Mouse (Mus musculus) frontal cortex, postnatal 14 days (tissue): Measurements from ENCODE around the gene Gpr156.
"Not testable (repeated sequence)": the region's sequence is repeated elsewhere in the genome, so short reads cannot be mapped to it uniquely, and the experiment has no call there.

Source experiments
- DNase-seq, 2 experiments: peaks; one replicate each; pipeline ENCODE4 v3.0.0; 2022; ENCODE audit warnings: low spot score in 2 of 2

Gene Gpr156

DNA sequence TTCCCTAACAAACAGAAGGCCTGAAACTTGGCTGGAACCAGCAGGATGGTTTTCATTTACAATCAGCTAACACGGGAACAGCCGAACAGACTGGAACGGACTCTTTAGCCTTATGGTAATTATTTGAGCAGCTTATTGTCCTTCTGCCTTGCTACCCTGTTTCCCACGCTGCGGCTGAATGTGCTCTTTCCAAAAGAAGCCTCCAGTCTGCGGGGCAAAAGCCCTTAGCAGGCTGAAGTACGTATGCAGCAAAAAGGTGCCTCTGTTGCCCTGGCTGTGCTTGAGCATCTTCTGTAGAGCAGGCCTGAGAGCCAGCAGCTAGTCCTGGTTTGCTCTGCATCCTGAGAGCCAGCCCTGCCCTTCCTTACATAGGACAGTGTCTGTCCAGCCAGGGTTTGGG, 83.9 kb downstream of the Gpr156 start:
- no peak for DNase-seq

DNA sequence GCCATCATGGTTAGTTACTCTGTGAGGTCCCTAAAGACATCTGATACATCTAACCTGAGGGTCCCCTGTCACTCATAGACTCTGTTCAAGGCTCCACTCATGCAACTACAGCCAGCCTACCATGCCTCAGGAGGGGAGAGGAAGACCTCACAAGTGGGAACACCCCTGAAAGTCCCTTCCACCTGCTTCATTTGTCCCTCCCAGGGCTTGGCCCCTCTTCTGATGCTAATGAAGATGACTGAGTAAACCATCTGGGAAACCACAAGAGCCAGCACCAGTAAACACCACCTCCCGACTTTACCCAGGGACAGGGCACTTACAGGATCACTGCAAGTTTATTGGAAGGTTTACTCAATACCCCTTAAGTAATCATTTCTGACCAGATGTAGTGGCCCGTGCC, 85.5 kb downstream of the Gpr156 start:
- no peak for DNase-seq

GRCm38 (mm10) chr16:38002485-38002884, 86.2 kb downstream of the Gpr156 start:
- no peak for DNase-seq

GRCm38 (mm10) chr16:38004486-38005020, 88.3 kb downstream of the Gpr156 start:
- DNase-seq = no peak

DNA sequence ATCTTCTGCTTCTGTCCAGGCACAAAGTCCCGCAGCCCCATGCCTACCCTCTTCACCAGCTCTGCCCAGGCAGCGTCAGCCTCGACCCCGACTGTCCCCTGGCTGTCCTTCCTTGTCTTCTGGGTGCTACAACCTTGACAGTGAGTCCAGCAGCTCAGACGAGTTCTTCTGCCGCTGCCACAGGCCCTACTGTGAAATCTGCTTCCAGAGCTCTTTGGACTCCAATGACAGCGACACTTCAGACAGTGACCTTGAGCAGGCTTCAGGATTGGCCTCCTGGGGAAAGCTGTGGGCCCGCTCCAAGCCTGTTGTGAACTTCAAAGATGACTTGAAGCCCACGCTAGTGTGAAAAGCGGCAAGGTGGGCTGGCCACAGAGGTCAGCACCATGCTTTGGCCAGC, 89.2 kb downstream of the Gpr156 start:
- DNase-seq = no peak

DNA sequence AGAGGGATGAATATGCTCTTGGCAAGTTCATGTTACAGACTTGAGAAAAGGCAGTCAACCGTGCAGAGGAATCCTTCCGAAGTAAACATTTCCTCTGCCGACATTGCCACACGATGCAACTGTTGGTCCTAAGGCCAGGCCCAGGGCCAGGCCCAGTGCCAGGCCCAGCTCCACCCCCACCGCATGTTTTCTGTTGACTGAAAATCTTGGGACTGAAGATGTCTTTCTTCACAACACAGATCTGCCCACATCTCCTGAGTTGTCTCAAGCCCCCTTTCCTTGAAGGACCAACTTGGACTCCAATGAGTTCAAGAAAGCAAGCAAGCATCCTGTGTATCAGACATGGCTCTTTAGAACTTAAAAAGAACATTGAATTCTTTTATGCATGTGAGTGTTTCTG, 92.1 kb downstream of the Gpr156 start:
- no peak for DNase-seq

DNA sequence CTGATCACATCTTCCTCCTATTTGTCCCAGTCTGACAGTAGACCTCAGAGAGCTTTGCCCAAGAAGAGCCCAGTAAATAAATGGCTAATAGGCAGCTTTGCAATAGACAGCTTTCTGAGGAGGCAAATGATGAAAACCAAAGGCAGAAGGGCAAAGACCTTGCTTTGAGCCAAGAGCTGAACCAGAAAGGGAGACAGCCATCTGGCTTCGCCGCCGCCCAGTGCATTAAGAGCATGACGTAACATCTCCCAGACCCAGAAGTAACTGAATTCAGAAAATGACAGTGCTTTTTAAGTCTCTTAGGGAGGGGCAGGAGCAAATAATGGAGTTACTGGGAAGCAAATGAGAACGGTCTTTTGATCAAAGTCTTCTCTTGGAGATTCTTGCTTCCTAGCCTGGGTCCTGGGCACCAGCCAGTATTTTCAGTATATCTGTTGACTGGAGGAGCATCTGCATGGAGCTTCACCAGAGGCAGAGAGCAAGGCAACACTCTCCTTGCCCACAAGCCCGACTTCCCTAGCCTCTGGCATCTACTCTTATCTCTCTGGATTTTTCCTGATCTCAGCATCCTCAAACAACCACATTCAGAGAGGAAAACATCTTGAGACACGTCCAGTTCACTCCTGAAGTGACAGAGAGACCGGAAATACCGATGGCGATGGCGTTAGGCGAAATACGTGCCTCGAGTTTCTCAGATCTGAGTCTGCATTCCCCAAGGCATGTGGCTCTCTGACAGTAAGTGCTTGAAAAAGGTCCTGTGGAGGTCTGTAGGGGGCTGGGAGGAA, 92.9 kb downstream of the Gpr156 start:
- no peak for DNase-seq

GRCm38 (mm10) chr16:38011486-38011885, 95.2 kb downstream of the Gpr156 start:
- no peak for DNase-seq

- DNase-seq = no peak
These were observed 96.1 kb downstream of the Gpr156 start for GRCm38 (mm10) chr16:38012382-38012781.

DNA sequence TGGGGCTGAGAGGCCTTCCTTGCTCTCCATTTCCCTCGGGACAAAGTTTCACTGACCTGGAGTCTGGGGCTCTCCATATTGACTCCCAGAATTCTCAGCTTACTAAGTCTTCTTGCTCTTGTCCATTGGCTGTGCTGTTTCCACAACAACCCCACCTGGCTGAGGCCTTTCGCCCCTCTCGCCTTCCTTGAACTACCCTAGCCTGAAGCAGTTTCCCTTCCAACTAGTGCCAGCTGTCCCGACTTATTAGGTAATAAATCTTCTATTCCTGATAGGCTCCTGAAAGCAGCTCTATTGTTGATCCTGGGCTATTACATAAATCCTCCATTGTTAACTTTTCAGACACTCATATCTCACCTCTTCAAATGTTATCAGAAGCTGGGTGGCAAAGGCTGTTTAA, 96.6 kb downstream of the Gpr156 start:
- no peak for DNase-seq

- no peak for DNase-seq
These were observed 98.7 kb downstream of the Gpr156 start for GRCm38 (mm10) chr16:38014951-38015350.

DNA sequence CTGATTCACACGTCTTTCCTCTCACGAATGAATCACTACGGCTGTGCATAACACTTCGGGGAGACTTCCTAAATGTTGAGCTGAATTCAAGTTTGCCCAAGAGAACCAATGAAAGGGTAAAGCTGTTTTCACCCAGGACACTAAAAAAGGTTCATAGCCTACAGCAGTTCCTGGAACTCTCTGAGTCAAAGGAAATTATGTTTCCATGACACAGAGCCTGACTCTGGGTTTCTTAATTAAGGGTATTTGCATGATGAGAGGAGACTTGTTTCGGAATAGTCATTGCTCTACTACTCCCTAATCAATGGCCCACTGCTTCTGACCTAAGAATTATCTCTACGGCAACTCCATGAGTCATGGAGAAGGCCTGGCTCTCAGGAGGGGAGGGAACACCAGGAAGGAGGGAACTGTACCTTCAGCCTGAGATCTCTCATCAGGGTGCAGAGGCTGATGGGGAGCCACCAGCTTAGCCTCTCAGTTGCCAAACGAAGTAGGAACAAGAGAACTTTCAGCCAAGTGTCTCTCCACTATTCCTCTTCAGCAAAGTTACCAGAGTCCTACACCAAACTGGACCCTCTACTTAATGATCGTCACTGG, 100.7 kb downstream of the Gpr156 start:
- no peak for DNase-seq

GRCm38 (mm10) chr16:38017958-38018376, 101.7 kb downstream of the Gpr156 start:
- DNase-seq = no peak

- DNase-seq = no peak
These were observed 116.3 kb downstream of the Gpr156 start for GRCm38 (mm10) chr16:38032644-38033043.

- DNase-seq = no peak
These were observed 116.8 kb downstream of the Gpr156 start for GRCm38 (mm10) chr16:38033071-38033470.

DNA sequence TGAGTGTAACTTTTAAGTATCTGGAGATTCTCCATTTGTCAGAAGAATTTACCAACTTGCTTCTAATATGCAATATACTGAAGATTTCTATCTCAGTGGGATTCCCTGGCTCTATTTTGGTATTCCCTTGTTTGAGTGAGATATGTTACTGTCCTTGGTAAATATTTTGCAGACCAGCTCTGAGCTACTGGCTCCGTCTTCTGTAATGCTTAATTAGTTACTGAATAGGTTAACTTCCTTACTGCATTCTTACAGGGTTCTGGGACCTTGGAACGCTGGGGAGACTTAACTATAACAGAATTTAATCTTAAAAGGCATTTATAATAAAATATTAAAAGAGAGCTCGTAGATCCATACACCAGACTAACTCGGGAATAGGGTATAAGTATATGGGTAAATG, 121.8 kb downstream of the Gpr156 start:
- not testable (repeated sequence) for DNase-seq

DNA sequence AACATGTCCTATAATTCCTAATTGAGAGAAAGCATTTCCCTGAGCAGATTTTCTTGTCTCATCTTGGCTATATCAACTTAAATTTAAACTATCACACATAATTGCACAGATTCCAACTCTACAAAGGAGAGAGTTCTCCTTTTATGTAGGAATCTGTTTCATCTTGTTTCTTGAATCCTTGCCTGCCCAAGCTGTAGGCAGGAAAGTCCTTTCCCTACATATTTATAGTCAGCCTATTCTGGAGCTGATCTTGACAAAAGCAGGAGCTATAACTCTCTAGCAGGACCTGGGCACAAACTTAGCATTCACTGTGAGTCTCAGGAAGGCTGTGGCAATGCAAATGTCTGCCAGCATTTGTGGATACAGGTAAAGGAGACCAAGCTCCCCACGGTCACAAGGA, 125.9 kb downstream of the Gpr156 start:
- DNase-seq = no peak

DNA sequence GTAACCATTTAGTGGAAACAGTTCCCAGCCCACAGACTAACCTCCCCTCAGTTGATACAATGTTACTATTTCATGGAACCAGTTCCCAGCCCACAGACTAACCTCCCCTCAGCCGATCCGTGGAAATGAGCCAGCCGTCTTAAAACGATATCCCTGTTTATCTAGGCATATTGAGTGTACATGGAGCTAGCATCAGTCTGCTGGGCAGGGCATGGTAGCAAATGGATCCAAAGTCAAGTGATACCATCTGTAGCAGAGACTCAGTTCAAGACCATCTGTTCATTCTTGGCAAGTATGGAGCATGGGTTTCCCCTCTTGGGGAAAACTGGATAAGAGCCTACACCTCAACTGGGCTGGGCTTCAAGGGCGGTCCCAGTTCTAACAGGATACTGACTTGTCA, 128.3 kb downstream of the Gpr156 start:
- no peak for DNase-seq

- peak in 1 of 2 experiments; percentile 7 for DNase-seq
These were observed 131.7 kb downstream of the Gpr156 start for GRCm38 (mm10) chr16:38047781-38048558.
